Mouse (Mus musculus) heart, postnatal 14 days (tissue): Measurements from ENCODE around the gene Man1a2. TPM values are rescaled to one million over a fixed set of nuclear protein-coding genes. Genes with fewer than 3 reads are reported as not detected.

Experiments used
- DNase-seq, 2 experiments: peaks; one replicate each; pipeline ENCODE4 v3.0.0; 2021 to 2022
- intact Hi-C: fragments of 180-260 bp; cut with DNase I; formaldehyde crosslinking; loops from one replicate; pipeline ENCODE4 v1.15.1; 2025
- long read RNA-seq, 2 experiments: library from polyadenylated mRNA; stranded (forward); transcript quantifications; one replicate each; pipeline ENCODE4 v2.0.0; 2021
- total RNA-seq, 2 experiments: library from RNA; stranded (reverse); gene quantifications; 2 replicates each; pipeline ENCODE4 v1.2.3; 2021

Man1a2 gene
- total RNA-seq = 10 to 100 TPM; 59.2 to 59.6 TPM
- long read RNA-seq, experiment 1, full-length matches to known transcripts = 4 of 12 reads
- long read RNA-seq, experiment 1, partial matches to known transcripts = 5 of 12 reads
- long read RNA-seq, experiment 1, other reads (novel, unspliced or antisense) = 3 of 12 reads
- long read RNA-seq, experiment 2, full-length matches to known transcripts = 12 of 24 reads
- long read RNA-seq, experiment 2, partial matches to known transcripts = 3 of 24 reads
- long read RNA-seq, experiment 2, other reads (novel, unspliced or antisense) = 9 of 24 reads

DNA sequence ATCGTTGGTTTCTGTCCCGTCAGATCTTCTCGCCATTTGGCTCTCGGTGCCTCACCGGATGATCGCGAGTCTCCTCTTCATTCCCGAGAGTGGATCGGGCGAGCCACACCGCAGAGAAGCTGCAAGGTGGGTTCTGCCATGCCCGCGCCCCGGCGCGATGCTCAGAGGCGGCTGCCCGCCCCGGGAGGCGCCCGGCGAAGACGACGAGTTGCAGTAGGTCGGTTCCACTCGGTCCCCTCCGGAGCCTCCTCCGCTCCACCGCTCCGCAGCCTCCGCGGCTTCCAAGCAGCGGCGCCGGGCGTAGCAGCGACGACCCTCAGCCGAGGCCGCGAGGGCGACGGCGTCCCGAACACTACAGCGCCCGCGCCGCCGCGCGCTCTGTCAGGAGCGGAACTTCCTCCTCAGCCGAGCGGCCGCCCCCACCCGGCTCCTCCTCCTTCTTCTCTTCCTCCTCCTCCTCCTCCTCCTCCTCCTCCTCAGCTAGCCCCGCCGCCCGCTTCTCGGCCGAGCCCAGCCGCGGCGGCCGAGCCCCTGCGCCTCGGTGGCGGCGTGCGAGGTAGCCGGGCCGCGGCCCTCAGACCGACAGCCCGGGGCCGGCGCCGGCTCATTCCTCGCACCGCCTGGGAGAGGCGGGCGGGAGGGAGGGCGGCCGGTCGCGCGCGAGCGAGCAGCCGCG is at the start of gene Man1a2:
TSS of gene Man1a2 (minus strand) at position 417 of the 676 bp plus-strand sequence.
- peak; percentile 87 to 91 for DNase-seq
- intact Hi-C loops = loop anchor here (5.0 kb wide), 1 partner anchor 198 kb away; the partner anchor contains the start of gene Tent5c

DNA sequence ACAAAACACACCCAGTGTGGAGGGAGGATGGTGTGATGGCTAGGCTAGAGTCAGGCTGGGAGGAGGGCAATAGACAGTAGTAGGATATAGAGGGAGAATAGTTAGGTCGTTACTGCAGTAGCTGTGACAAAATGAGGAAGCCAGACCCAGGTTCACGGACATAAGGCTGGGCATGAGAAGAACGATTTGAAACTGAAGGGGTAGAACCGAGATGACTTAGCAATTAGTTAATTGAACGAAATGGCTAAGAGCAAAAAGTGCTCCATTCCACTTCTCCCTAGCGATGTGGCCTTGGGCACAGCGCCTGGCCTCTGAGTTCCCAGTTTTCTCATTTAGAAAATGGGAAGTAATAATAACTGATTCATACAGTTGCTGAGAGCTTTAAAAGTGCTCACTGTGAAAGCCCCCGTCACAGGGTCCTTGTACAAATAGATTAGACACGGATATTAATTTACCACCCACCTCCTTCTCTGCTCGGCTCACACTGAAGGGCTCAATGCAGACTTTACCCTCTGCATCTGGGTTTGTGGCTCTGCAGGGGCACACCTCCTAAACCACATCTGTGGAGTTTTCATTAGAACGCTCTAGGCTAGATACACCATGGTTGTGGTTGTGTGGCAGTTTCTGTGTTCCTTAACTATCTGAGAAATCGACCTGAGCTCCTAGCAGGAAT is 49.3 kb upstream of the Man1a2 start:
- intact Hi-C loops = no loop called here
- no peak for DNase-seq

DNA sequence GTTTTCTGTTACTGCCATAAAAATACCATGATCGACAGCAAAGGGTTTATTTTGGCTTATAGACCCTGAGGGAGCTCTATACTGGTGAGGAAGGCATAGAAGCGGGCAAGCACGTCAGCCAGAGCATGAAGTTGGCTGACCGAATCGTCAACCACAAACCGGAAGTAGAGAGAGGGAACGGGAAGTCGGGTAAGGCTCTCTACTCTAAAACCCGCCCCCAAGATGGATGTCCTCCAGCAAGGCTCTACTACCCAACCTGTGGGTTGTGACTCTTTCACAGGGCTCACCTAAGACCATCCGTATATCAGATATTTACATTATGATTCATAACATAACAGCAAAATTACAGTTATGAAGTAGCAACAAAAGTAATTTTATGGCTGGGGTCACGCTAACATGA is 46.6 kb upstream of the Man1a2 start:
- DNase-seq = no peak
- intact Hi-C loops = no loop called here

DNA sequence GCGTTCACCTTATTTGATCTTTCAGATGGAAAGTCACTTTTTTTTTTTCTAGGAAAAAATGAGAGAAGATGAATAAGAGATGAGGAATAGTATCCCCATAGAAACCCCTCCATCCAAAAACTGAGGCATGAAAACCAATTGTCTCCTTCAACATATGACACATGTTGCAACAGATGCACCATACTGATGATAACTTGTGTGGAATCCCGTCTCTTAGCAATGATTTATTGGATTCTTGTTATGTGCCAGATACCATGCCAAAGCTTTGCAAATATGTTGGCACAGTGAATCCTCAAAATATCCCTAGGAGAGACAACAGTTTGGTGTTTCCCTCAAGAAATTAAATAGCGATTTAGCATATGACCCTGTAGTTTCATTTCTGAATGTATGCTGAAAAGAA is 46.0 kb upstream of the Man1a2 start:
- no peak for DNase-seq
- intact Hi-C loops = no loop called here

DNA sequence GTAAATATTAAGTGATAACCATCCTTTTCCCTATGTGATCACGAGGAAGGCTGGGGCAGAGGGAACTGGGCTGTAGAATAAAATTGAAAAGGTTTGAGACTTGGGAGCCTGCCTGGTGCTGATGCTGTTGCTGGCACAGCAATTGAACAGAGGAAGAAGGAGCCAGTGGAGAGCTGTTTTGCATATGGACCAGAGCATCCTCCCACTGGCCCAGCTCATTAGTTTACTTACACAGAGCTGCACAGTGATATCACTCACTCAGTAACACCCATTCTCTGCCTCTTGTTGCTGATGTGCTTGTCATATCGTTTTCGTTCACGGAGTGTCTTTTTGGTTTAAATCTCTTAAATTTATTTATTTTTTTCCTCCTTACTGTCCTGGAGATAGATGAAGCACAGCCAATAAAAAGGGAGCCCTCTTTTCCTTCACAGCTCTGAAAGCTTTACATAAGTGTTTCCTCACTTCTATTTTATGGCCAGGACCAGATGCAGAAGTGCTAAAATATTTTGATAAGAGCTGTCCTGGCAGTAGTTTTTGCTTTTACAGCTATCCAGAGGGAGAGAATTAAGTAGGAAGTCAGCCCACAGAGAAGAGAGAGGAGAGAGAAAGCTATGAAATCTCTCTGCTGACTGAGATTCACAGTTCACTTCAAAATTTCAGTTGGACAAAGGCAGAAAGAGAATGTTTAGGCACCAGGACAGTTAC is 42.9 kb upstream of the Man1a2 start:
- intact Hi-C loops = no loop called here

DNA sequence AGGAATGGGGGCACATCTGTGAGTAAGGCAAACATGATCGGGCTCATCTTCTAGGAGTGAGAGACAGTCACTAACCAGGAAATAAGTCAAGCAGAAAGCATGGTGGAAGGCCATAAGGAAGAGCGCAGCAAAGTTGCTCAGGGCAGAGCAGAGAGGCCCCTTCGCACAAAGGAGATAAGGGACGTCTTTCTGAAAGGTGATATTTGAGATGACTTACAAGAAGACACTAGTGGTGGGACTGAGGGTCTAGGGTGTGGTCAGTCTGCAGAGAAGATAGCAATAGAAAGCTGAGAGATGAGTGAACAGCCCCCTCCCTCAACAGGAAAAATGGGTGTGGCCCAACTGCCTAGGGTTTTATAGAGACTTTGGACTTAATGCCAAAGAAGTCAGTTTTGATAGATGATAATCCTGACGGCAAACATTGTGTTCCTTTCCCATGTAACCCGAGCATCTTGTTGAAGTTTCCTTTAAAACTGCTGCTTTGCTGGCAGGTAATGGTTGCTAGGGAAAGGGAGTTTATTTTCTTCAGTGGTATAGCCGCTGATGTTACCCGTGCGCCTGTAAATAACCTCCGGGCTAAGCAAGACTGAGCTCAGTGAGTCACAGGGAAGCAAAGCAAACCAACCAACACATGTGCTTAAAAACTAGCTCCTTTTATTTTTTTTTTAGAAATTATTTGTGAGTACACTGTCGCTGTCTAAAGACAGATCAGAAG is 40.8 kb upstream of the Man1a2 start:
- DNase-seq = no peak
- intact Hi-C loops = no loop called here

More for the DNA sequence above, 42.9 kb upstream of the Man1a2 start:
- no peak for DNase-seq

DNA sequence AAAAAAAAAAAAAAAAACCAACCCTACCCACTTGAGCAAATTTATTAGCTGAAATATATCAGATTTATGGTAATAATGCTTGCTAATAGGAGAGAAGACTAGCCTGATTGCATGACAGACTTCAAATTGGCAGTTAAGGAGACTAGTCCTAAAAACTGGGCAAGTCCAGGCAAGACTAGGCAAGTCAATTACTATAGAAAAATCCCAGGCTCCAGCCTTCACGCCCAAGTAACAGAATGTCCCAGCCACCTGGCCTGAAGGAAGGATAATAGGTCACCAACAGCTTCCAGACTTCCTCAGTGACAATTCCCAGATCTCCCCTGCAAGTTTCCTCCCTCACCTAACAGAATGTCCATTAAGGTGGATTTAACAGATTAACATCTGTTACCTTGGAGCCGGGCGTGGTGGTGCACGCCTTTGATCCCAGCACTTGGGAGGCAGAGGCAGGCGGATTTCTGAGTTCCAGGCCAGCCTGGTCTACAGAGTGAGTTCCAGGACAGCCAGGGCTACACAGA is 35.5 kb upstream of the Man1a2 start:
- intact Hi-C loops = no loop called here
- DNase-seq = no peak

DNA sequence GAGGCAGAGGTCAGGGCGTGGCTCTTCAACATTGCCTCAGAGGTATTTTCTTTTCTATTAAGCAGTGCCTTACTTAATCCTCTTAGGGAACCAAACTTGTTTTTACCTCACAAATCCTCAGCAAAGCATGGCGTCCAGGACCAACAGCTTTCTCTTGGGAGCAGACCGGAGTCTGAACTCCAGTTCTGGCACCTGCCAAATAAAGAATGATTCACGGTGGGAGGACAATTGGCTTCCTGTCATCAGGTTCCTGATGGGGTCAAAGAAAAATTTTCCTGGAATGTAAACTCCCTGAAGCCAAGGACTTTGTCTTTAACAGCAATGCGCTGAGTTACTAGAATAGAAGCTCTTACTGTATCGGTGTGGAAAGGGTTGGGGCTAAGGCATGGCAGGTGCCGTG is 30.9 kb upstream of the Man1a2 start:
- DNase-seq = no peak
- intact Hi-C loops = no loop called here

DNA sequence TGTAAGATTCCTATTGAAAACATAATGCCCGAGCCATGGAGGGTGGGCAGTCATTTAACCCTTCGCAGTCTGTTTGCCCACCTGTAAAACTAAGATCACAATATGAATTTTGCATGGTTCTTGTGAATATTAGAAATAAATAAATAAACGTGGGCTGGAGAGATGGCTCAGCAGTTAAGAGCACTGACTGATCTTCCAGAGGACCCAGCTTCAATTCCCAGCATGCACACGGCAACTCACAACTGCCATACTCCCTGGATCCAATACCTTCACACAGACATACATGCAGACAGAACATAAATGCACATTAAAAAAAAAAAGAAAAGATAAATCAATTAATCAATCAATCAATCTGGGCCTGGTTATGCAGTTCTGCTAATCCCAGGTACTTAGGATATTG is 30.1 kb upstream of the Man1a2 start:
- intact Hi-C loops = no loop called here

DNA sequence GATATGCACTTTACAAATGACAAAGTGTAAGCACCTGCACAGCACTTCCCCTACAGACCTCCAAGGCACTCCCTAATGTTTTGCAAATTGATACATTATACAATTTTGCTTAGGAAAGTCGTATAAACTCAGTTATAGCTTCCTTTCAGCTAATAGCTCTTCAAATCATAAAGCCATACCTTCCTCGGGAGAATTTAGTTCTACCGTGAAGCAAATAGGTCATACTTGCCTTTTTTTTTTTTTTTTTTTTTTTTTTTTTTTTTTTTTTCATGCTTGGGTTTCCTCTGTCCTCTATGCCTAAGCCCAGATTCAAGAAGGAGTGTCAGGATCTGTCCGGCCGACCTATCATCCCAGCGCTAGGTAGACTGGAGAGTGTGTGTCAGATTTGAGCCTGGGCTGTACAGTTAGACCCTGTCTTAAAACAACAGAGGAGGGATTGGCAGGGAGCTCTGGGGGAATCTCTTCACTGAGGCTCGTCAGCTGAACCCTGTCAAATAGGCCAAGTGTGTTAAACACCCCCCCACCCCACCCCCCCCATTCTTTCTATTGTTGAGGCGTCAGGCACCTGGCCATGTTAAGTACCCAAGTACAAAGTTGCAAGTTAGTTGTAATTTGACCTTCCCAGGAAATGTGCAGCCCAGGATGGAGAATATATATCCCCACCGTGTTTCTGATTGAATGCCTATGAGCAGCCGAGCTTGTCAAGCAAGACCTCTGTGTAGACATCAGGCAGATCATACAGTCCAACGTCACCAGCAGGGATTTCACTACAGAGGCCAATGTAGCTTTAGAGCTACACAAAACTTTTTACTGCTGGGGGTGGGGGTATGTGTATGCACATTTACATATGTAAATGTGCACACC is 28.1 kb upstream of the Man1a2 start:
- no peak for DNase-seq
- intact Hi-C loops = no loop called here

More for the DNA sequence above, 30.1 kb upstream of the Man1a2 start:
- no peak for DNase-seq

DNA sequence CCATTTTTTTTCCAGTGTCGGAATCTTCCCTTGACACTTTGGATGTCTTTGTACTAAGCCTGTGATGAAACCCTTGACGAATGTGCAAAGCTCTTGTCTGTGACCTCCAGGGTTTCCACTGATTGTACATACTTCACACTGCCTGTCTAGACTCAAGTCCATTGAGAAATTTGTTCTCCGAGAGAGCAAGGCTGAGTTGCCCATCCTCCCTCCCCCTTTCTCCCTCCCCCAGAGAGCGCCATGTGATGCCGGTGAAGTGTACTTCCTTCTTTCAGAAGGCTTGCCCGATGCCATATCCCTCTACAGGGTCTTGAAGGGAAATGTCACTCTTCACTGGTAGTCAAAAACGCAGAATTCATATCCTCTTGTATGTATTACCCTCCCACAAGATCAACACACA is 26.8 kb upstream of the Man1a2 start:
- DNase-seq = no peak
- intact Hi-C loops = no loop called here

DNA sequence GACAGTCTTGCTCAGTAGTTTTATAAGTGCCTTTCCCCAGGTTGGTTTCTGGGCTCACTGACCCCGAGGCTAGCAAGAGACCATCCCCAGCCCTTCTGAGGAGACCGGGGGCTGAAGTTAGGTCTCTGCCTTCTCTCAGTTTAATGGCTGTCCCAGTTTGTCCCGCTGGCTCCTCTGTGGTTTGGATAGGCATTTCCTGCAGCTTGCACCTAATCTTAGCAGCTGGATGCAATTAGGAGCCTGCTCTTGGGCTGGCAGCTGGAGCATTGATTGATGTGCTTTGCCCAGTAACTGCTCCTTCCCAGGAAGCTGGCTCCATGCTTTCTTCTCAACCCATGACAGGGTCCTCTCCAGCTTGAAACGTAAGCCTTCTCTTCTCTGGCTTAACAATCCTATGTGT is 26.2 kb upstream of the Man1a2 start:
- no peak for DNase-seq
- intact Hi-C loops = no loop called here

DNA sequence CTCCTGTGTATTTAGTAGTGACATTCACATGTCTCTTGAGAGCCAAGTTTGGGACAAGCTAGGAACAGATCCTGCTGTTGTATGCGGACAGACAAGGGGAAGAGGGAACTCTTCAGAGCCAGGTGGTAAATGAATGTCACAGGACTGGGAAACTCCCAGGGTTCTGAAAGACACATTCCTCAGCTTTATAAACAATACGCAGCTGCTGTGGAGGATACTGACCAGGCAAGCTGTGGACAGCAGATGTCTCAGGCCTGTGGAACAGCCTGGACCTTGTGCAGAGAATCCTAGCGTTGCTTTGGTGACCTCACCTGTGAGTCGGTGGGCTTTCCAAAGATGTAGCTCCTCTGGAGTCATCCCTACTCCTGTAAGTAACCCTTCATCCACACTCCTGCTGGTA is 21.8 kb upstream of the Man1a2 start:
- DNase-seq = no peak
- intact Hi-C loops = no loop called here

DNA sequence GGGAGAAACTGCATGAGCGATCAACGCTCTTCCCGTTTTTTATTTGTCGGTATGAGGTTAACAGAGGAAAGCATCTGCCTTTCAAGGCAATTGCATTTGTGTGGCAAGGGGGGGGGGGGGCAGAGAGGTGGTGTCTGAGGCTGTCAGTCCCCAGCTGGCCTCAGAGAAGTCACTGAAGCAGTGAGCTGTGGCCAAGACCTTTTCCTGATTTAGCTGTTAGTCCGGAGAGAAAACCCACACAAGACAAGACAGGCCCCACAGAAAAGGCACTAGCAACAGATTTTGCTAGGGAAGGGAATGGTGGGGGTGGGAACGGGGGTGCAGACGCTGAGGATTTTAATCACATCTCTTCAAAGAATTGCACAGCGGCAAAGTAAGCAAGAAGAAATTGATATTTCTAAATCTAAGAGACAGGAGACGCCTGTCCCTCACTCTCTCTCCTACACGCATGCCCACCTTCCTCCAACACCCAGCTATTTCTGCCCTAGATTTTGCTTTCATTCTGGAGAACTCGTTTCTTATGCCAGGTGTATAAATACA is 19.9 kb upstream of the Man1a2 start:
- intact Hi-C loops = no loop called here
- DNase-seq = no peak

DNA sequence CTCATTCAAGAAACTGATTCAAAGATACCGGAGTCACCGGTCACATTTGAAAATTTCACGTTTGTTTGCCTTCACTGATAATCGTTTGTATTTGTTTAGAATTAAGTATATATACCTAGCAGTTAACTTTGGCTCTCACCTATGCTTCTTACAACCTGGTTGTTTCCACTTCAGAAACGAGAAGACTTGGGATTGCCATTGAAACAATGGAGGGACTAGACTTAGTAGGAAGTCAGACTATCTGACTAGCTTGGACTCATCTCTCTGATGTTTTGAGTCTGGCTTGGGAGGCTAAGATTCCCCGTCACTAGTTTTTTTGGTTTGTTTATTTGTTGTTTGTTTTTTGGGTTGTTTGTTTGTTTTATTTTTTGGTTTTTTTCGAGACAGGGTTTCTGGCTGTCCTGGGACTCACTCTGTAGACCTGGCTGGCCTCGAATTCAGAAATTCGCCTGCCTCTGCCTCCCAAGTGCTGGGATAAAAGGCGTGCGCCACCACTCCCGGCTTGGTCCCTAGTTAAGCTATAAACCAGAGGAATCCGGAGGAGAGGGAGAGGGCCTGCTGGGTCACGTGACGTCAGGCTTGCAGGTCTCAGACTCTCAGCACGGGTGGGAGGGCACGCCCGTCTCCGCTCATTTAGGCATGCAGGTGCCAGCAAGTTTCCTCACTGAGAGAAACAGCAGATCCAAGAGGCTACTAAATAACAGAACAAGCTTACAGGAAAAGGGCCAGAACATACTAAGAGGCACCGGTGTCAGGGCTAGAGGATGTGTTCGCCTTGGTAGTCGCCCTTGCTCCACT is 18.7 kb upstream of the Man1a2 start:
- intact Hi-C loops = no loop called here
- no peak for DNase-seq

DNA sequence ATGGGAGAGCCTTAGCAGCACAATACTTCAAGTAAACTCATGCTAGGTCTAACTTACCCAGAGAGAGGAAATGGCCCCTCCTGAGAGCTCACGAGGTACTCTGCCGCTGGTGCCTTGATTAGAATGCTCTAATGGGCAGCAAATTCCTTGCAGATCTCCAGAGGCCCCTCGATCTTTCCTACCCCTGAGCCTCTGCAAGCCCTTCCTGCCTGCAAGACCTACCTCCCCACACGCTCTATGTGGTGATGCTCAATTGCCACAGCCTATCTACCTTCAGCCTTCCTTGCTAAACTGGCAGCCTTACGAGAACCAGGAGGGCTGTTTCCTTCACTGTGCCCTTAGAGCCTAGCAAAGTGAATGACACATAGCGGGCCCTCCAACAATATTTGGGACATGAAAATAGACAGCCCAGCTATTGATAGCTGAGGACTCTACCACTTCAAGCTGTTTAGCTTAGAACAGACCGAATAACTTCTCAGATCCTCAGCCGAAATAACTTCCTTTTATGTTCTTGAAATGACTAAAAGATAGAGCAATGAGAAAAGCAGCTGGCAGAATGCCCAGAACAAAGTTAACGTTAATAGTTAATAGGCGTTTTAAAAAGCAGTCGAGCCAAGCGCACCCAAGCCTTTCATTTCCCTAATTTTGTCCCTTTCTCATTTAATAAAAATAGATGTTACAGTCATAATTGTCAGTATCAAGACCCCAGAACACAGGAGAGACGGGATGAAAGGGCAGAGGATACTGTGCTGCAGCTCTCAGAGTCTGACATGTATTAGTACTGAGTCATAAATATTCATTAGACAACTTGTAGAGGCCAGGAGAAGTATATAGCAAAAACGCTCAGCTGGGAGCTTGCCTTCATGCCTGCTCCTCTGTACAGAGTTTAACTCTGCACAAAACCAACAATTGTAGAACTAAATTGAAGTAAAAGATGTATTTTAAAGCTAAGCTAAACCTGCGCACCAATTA is 17.9 kb upstream of the Man1a2 start:
- DNase-seq = no peak
- intact Hi-C loops = no loop called here

DNA sequence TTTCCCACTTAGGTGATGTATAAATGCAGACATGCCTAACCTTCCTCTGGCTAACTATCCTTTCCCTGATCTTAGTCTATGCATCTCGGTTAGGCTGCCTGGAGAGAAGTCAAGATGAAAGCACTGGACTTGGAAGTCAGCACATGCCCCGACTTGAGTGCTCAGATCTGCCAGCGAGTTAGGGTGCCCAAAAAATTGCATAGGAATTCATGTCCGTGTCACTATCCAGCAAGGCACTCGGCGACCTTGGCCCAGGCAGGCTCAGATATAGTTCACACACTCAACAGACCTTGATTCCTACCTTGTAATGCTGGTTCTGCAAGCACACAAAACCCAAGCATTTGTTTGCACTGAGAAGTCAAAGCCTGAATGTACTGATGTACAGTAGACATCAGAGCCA is 3.4 kb upstream of the Man1a2 start:
- intact Hi-C loops = loop anchor here (5.0 kb wide), 1 partner anchor 201 kb away; the partner anchor contains the start of gene Tent5c

More for the DNA sequence above, 3.4 kb upstream of the Man1a2 start:
- DNase-seq = no peak
